Mouse (Mus musculus) E14TG2a.4 (cell line): Measurements from ENCODE around the gene Gpm6b.

Experiments
- H3K27me3 ChIP-seq: 2 replicates; pipeline ENCODE4 v1.6.1; 2014; ENCODE audit warnings: low read length, control low read depth; ENCODE audit not compliant: insufficient read depth
- H3K36me3 ChIP-seq: 2 replicates; pipeline ENCODE4 v1.6.1; 2014; ENCODE audit warnings: low read length, control low read depth; ENCODE audit not compliant: insufficient read depth
- H3K4me1 ChIP-seq: replicated peaks from 2 replicates; pipeline ENCODE4 v1.6.1; 2014; ENCODE audit warnings: low read depth, low read length, control low read depth
- H3K4me3 ChIP-seq: replicated peaks from 2 replicates; pipeline ENCODE4 v1.5.1; 2014; ENCODE audit warnings: mild to moderate bottlenecking, low read length
- H3K9me3 ChIP-seq: 2 replicates; pipeline ENCODE4 v1.6.1; 2014; ENCODE audit warnings: low read length, control low read depth
- CTCF ChIP-seq: conservative IDR thresholded peaks from 2 replicates; pipeline ENCODE4 v1.5.1; 2014; ENCODE audit warnings: low read length
- NANOG ChIP-seq: IDR thresholded peaks from 2 replicates; pipeline ENCODE4 v1.6.1; 2014; ENCODE audit warnings: borderline replicate concordance, low read length, mixed read lengths
- POU5F1 ChIP-seq: IDR thresholded peaks from 2 replicates; pipeline ENCODE4 v1.6.1; 2014; ENCODE audit warnings: low read length, borderline replicate concordance

The Gpm6b gene

GRCm38 (mm10) chrX:166384935-166385334 lies 146.2 kb downstream of the Gpm6b start:
- Histone ChIP-seq H3K36me3 (no peaks in the 10 kb centered on the region), H3K27me3 (no peaks in the 10 kb centered on the region), H3K4me1 (no peaks in the 10 kb centered on the region), H3K4me3 (no peak overlapping the region), H3K9me3 (no peaks in the 10 kb centered on the region)
- TF ChIP-seq CTCF (no peak), POU5F1 (no peak), NANOG (no peak)

GRCm38 (mm10) chrX:166386656-166387055 lies 147.9 kb downstream of the Gpm6b start:
- Histone ChIP-seq H3K36me3 (peaks cover 7% of the 10 kb centered on the region), H3K27me3 (no peaks in the 10 kb centered on the region), H3K4me3 (no peak overlapping the region), H3K9me3 (no peaks in the 10 kb centered on the region), H3K4me1 (no peaks in the 10 kb centered on the region)
- no peak for TF ChIP-seq CTCF
- TF ChIP-seq POU5F1: no peak
- no peak for TF ChIP-seq NANOG

GRCm38 (mm10) chrX:166393753-166394152 lies 155.0 kb downstream of the Gpm6b start:
- H3K27me3 ChIP-seq: no peaks in the 10 kb centered on the region
- H3K36me3 ChIP-seq: peaks cover 22% of the 10 kb centered on the region
- no peaks in the 10 kb centered on the region for H3K4me1 ChIP-seq
- no peaks in the 10 kb centered on the region for H3K9me3 ChIP-seq
- no peak overlapping the region for H3K4me3 ChIP-seq
- TF ChIP-seq NANOG (no peak), CTCF (peak; percentile 42)

GRCm38 (mm10) chrX:166407865-166408264 lies 169.2 kb downstream of the Gpm6b start:
- Histone ChIP-seq H3K36me3 (peaks cover 71% of the 10 kb centered on the region), H3K4me1 (no peaks in the 10 kb centered on the region), H3K27me3 (no peaks in the 10 kb centered on the region), H3K9me3 (no peaks in the 10 kb centered on the region), H3K4me3 (no peak overlapping the region)
- TF ChIP-seq NANOG: no peak
- TF ChIP-seq POU5F1: no peak
- TF ChIP-seq CTCF: no peak

GRCm38 (mm10) chrX:166416196-166416595 lies 177.5 kb downstream of the Gpm6b start:
- H3K36me3 ChIP-seq: peaks cover 8% of the 10 kb centered on the region

GRCm38 (mm10) chrX:166434812-166435211 lies 196.1 kb downstream of the Gpm6b start:
- TF ChIP-seq CTCF (no peak), POU5F1 (no peak), NANOG (no peak)
- Histone ChIP-seq H3K27me3 (no peaks in the 10 kb centered on the region), H3K4me1 (peaks cover 11% of the 10 kb centered on the region; the same call in 1 of the 2 replicates), H3K9me3 (no peaks in the 10 kb centered on the region), H3K36me3 (peaks cover 42% of the 10 kb centered on the region), H3K4me3 (no peak overlapping the region)

More at GRCm38 (mm10) chrX:166416196-166416595, 177.5 kb downstream of the Gpm6b start:
- Histone ChIP-seq H3K9me3 (no peaks in the 10 kb centered on the region), H3K27me3 (no peaks in the 10 kb centered on the region), H3K4me3 (no peak overlapping the region), H3K4me1 (no peaks in the 10 kb centered on the region)
- TF ChIP-seq CTCF: peak; percentile 59
- TF ChIP-seq NANOG: no peak
- TF ChIP-seq POU5F1: no peak
